Mouse (Mus musculus) liver, embryonic 14.5 days (tissue): ENCODE data around the gene Unk.

ENCODE experiments used
- CTCF ChIP-seq: IDR thresholded peaks from 2 replicates; pipeline ENCODE4 v1.5.1; 2016; ENCODE audit warnings: antibody characterized with exemption, low read depth, control low read depth
- EP300 ChIP-seq: IDR thresholded peaks from 2 replicates; pipeline ENCODE4 v1.6.1; 2016; ENCODE audit warnings: antibody characterized with exemption, low read depth

GRCm38 (mm10) chr11:116058868-116059690, 29.0 kb downstream of the Unk start:
- no peak for TF ChIP-seq CTCF
- TF ChIP-seq EP300 = no peak
